Mouse (Mus musculus) embryo, embryonic 11.5 days (tissue): ENCODE measurements around the gene Sec1.
A peak's percentile ranks its signal among the peaks of the same experiment; 100 is the strongest.
"Not testable (repeated sequence)": the region's sequence is repeated elsewhere in the genome, so short reads cannot be mapped to it uniquely, and the experiment has no call there.

Experiments used
- DNase-seq: peaks from one replicate; pipeline ENCODE4 v3.0.0-alpha.2; 2012; ENCODE audit warnings: low read depth, low spot score

Gene Sec1

GRCm38 (mm10) chr7:45679966-45680621 lies 14.1 kb downstream of the Sec1 start:
- DNase-seq: no peak

GRCm38 (mm10) chr7:45678513-45678912 lies 15.7 kb downstream of the Sec1 start:
- no peak for DNase-seq

- no peak for DNase-seq
These were observed 16.4 kb downstream of the Sec1 start for GRCm38 (mm10) chr7:45677627-45678295.

GRCm38 (mm10) chr7:45668921-45669320 lies 25.3 kb downstream of the Sec1 start:
- no peak for DNase-seq

- no peak for DNase-seq
These were observed 26.4 kb downstream of the Sec1 start for GRCm38 (mm10) chr7:45667761-45668160.

- no peak for DNase-seq
These were observed 28.0 kb downstream of the Sec1 start, which contains the start of gene Fut2 for GRCm38 (mm10) chr7:45666161-45666560. TSS of gene Fut2 (minus strand) at chr7:45666394.

GRCm38 (mm10) chr7:45665303-45666138 lies 28.7 kb downstream of the Sec1 start:
- no peak for DNase-seq

GRCm38 (mm10) chr7:45661702-45662101 lies 32.5 kb downstream of the Sec1 start:
- DNase-seq: not testable (repeated sequence)

- no peak for DNase-seq
These were observed 33.3 kb downstream of the Sec1 start for GRCm38 (mm10) chr7:45660746-45661478.

- no peak for DNase-seq
These were observed 39.7 kb downstream of the Sec1 start for GRCm38 (mm10) chr7:45654424-45655047.

GRCm38 (mm10) chr7:45650484-45650883 lies 43.7 kb downstream of the Sec1 start:
- not testable (repeated sequence) for DNase-seq

- DNase-seq: no peak
These were observed 44.9 kb downstream of the Sec1 start for GRCm38 (mm10) chr7:45649351-45649750.

- DNase-seq: no peak
These were observed 47.5 kb downstream of the Sec1 start for GRCm38 (mm10) chr7:45646671-45647070.

GRCm38 (mm10) chr7:45645591-45645971 lies 48.6 kb downstream of the Sec1 start:
- no peak for DNase-seq

GRCm38 (mm10) chr7:45644872-45645590 lies 49.2 kb downstream of the Sec1 start:
- no peak for DNase-seq

GRCm38 (mm10) chr7:45644183-45644582 lies 50.0 kb downstream of the Sec1 start:
- no peak for DNase-seq

GRCm38 (mm10) chr7:45643441-45644178 lies 50.6 kb downstream of the Sec1 start:
- DNase-seq: peak; percentile 96

GRCm38 (mm10) chr7:45642503-45643255 lies 51.5 kb downstream of the Sec1 start:
- no peak for DNase-seq

- DNase-seq: no peak
These were observed 52.1 kb downstream of the Sec1 start for GRCm38 (mm10) chr7:45642083-45642482.
